Mouse (Mus musculus): Measurements from ENCODE around the gene Zfp239.
A peak's percentile ranks its signal among the peaks of the same experiment; 100 is the strongest.

The Zfp239 gene

DNA sequence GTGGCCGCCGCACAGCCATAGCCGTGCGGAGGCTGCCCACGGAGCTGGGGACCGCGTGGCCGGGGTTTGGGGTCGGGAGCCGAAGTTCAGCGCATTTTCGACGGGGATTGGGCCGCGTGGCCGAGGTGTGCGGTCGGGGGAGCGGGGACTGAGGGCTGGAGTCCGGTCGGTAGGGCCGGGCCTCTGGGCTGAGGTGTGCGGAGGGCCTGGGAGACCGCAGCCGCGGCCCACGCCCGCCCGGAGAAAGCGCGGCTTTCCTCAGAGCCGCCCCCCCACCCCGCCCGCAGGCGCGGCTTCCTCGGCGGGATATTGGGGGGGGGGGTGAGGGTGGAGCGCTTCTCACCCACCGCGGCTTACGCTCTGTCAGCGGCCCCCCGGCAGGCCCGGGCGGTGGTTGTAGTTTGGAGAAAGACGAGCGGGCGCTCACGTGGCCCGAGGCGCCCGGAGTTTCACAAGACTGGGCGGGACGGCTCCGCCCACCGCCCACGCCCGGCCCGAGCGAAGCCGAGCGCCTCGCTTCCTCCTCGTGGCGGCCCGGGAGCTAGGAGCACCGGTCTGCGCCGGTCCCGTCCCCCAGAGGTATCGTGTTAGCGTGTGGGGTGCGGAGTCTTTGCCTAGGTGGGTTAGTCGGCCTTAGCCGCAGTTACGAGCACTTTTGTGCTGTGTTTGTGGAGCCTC lies 45.5 kb downstream of the Zfp239 start:
- DNase-seq (ENCODE audit: low spot score) = peak; percentile 93

- peak; percentile 71 for DNase-seq (ENCODE audit: low spot score)
Measured at GRCm38 (mm10) chr6:117907979-117908355, 46.1 kb downstream of the Zfp239 start.

- peak; percentile 48 for DNase-seq (ENCODE audit: low spot score)
Measured at GRCm38 (mm10) chr6:117908424-117908900, 46.6 kb downstream of the Zfp239 start.

- DNase-seq (ENCODE audit: low spot score) = no peak
Measured at GRCm38 (mm10) chr6:117910120-117910661, 48.3 kb downstream of the Zfp239 start.

- DNase-seq (ENCODE audit: low spot score) = no peak
Measured at GRCm38 (mm10) chr6:117914541-117914940, 52.6 kb downstream of the Zfp239 start.

DNA sequence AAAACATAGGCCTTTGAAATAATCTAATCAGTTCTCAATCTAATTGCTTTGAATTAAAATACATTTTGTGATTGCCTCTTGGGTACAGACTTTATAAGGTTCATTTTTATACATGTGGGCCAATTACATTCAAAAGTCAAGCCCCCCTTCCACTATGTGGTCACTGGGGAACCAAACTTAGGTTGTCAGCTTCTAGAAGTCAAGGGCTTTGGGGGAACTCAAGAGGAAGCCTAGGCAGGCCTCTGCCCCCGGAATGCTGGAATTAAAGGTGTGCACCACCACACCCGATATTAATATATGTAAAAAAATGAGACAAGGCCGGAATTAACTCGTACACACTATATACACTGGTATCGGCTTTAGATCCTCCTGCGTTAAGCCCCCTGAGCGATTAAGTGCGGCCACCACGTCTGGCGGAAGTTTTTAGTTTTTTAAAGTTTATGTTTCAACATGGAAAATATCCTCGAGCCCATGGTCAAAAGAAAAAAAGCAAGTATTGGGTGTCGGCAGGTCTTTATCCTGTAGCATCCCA lies 54.4 kb downstream of the Zfp239 start:
- DNase-seq (ENCODE audit: low spot score) = no peak

DNA sequence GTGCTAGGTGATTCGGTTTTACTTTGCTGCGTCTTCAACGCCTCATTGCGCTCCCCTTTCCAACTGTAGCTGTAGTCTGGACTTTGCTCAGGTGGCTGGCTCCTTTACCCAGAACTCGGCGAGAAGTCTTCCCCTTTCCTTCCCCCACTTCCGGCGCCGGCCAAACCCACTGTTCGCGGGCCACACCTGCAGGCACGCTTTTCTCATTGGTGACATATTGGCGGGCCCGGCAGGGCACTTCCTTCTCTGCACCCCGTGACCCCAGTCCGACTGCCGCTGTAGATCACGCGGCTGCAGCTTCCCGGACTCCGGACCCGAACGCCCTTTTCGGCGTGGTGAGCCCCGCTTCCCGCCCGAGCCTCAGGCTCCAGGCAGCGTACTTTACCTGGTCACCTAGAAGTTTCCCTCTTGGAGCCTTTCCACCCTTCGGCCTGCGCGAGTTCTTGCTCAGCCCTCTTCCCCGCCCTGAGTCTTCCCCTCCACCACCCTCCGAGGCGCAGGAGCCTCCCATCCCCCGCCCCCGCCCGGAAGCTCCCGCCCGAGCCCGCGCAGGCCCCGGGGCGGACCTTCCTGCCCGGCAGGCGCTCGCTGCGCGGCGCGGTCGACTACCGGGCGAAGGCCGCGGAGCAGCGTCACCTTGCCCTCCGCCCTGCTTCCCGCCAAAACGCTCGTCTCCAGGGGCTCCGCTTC lies 55.0 kb downstream of the Zfp239 start:
- peak; percentile 83 for DNase-seq (ENCODE audit: low spot score)

DNA sequence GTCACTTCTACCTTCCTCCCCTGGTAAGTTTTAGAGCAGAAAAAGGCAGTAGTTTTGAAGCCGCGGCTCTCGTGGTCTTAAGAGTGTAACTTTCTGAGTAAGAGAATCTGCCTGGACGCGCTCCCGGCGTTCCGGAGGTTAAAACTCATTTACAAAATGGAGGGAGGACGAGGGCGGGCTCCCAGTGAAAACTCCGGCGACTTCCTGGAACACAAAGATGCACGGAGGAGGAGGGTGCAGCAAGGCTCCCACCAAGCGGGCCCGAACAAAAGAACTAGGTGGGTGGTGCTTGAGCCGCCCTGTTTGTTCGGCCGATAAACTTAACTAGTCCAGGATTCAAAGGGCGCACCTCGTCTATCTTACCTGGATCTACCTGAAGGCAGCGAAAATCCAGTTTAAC lies 55.7 kb downstream of the Zfp239 start:
- peak; percentile 76 for DNase-seq (ENCODE audit: low spot score)

GRCm38 (mm10) chr6:117918043-117918442 lies 56.1 kb downstream of the Zfp239 start:
- no peak for DNase-seq (ENCODE audit: low spot score)

DNA sequence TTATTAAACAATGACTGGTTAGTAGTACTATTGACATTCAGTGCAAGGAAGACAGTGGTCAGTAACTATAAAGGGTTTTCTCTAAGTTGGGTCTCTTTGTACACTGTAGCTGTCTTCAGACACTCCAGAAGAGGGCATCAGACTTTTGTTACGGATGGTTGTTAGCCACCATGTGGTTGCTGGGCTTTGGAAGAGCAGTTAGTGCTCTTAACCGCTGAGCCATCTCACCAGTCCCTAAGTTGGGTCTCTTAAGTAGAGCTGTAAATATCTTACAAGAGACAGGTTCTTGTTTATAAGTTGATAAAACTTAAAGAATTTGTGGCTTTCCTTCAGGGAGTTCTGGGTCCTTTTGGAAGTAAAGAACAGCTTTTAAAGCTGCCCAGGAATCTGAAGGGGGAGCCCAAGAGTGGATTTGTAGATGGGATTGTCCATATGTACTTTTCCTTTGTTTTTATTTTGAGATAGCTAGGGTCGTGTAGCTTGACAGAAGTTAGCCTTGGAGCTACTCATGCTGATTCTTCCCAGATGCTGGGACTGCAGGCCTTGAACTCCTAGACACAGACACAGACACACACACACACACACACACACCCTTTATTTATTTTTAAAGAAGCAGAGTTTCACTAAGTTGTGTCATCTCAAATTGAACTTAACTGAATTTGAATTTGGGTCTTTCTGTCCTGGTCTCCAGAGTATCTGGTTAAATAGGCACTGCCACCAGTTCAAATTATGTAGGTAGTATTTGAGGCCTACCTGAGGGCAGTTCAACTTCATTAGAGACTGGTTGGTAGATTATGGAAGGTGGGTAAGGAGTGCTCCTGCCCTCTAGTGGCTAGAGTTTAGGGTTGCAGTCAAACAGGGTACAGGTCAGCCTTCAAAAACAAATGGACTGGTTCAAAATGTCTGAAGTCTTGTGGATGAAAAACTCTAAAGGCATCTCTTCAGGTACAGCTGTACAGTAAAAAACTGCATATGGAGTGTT lies 59.0 kb downstream of the Zfp239 start:
- DNase-seq (ENCODE audit: low spot score) = no peak

GRCm38 (mm10) chr6:117922041-117922440 lies 60.1 kb downstream of the Zfp239 start:
- no peak for DNase-seq (ENCODE audit: low spot score)

Measured in testis, postnatal 10 days (tissue).